Mouse (Mus musculus) lung, postnatal 0 days (tissue): Measurements from ENCODE around the gene Zzef1.

Source experiments
- CTCF ChIP-seq: IDR thresholded peaks from 2 replicates; pipeline ENCODE4 v1.5.1; 2016; ENCODE audit warnings: antibody characterized with exemption, mild to moderate bottlenecking
- EP300 ChIP-seq: IDR thresholded peaks from 2 replicates; pipeline ENCODE4 v1.6.1; 2016; ENCODE audit warnings: antibody characterized with exemption, mild to moderate bottlenecking, control low read depth

- no peak for TF ChIP-seq CTCF
- no peak for TF ChIP-seq EP300
Observed at GRCm38 (mm10) chr11:72847831-72848628, 52.0 kb downstream of the Zzef1 start.
